Mouse (Mus musculus) heart, adult 2 months (tissue): ENCODE measurements around the gene Ajm1. TPM values are rescaled to one million over a fixed set of nuclear protein-coding genes. Genes with fewer than 3 reads are reported as not detected.
"Not testable (repeated sequence)": the region's sequence is repeated elsewhere in the genome, so short reads cannot be mapped to it uniquely, and the experiment has no call there.

Experiments used
- DNase-seq, 2 experiments: peaks; one replicate each; pipeline ENCODE4 v3.0.0; 2021
- H3K27ac ChIP-seq: fragments of 200-600 bp; 2 replicates; pipeline ENCODE4 v1.8.1; 2022
- H3K27me3 ChIP-seq: fragments of 200-500 bp; 2 replicates; pipeline ENCODE4 v1.6.1; 2012; ENCODE audit warnings: mild to moderate bottlenecking, low read length, inconsistent platforms, mixed read lengths; ENCODE audit not compliant: control insufficient read depth, insufficient read depth
- H3K36me3 ChIP-seq: fragments of 200-500 bp; 2 replicates; pipeline ENCODE4 v1.6.1; 2012; ENCODE audit warnings: low read length, inconsistent platforms; ENCODE audit not compliant: control insufficient read depth, insufficient read depth
- H3K4me1 ChIP-seq: fragments of 200-500 bp; 2 replicates; pipeline ENCODE4 v1.6.1; 2011; ENCODE audit warnings: low read length; ENCODE audit not compliant: control insufficient read depth, insufficient read depth
- H3K4me3 ChIP-seq: fragments of 200-600 bp; 2 replicates; pipeline ENCODE4 v1.8.1; 2022
- H3K79me2 ChIP-seq: fragments of 200-500 bp; replicated peaks from 2 replicates; pipeline ENCODE4 v1.6.1; 2012; ENCODE audit warnings: mild to moderate bottlenecking, inconsistent platforms, low read length, moderate library complexity, mixed read lengths; ENCODE audit not compliant: control insufficient read depth, insufficient read depth
- H3K9ac ChIP-seq: fragments of 200-500 bp; 2 replicates; pipeline ENCODE4 v1.6.1; 2012; ENCODE audit warnings: low read depth, mild to moderate bottlenecking, control low read depth, inconsistent platforms, low read length, mixed read lengths
- CTCF ChIP-seq: fragments of 200-600 bp; IDR thresholded peaks from 2 replicates; pipeline ENCODE4 v1.8.1; 2022; ENCODE audit warnings: antibody characterized with exemption, mild to moderate bottlenecking, moderate library complexity
- EP300 ChIP-seq: fragments of 200-500 bp; IDR thresholded peaks from 2 replicates; pipeline ENCODE4 v1.6.1; 2011; ENCODE audit warnings: low read depth, low read length, control low read depth; ENCODE audit not compliant: insufficient read depth
- POLR2A ChIP-seq: fragments of 200-500 bp; IDR thresholded peaks from 2 replicates; pipeline ENCODE4 v1.6.1; 2011; ENCODE audit warnings: mild to moderate bottlenecking, low read depth, low read length, control low read depth; ENCODE audit not compliant: insufficient read depth
- WGBS: fragments of 180-500 bp; shearing (Covaris S2); methylation state at CpG from one replicate; pipeline ENCODE4 v1.1.7; 2018; 5-methylcytosine and 5-hydroxymethylcytosine counted together
- intact Hi-C: fragments of 180-260 bp; cut with DNase I; formaldehyde crosslinking; loops from one replicate; pipeline ENCODE4 v1.15.1; 2025
- polyA plus RNA-seq: library from polyadenylated mRNA; depleted of rRNA; stranded (reverse); fragments of >200 nt; gene quantifications from 2 replicates; pipeline ENCODE4 v1.2.3, GENCODE M21; 2012
- total RNA-seq, 2 experiments: library from RNA; stranded (reverse); gene quantifications; 2 replicates each; pipeline ENCODE4 v1.2.3; 2021

The Ajm1 gene
- total and polyA plus RNA-seq, 3 experiments: 0.05 to 1.1 (median 0.36) TPM

- Histone ChIP-seq H3K27ac (peak within 1 kb of the TSS; percentile 82), H3K36me3 (no peaks in the 10 kb centered on the region; the same call in 1 of the 2 replicates), H3K27me3 (no peaks in the 10 kb centered on the region), H3K4me3 (peak within 1 kb of the TSS; percentile 67), H3K79me2 (peaks cover 6% of the 10 kb centered on the region; the same call in 1 of the 2 replicates), H3K9ac (peak within 1 kb of the TSS; percentile 98), H3K4me1 (peaks cover 5% of the 10 kb centered on the region)
- peak; percentile 96 to 98 for DNase-seq
- under 1% methylated on average over 61 of the region's 61 CpGs for WGBS
- TF ChIP-seq POLR2A: peak; percentile 81
- TF ChIP-seq CTCF: no peak
- intact Hi-C loops: loop anchor here (10.0 kb wide), 1 partner anchor 133 kb away; the partner anchor contains the start of genes Abca2 and Fut7
Measured at GRCm38 (mm10) chr2:25557221-25557963, 24.2 kb downstream of the Ajm1 start, which contains the start of gene Edf1. Gene Edf1 (plus strand): TSS chr2:25557847.

DNA sequence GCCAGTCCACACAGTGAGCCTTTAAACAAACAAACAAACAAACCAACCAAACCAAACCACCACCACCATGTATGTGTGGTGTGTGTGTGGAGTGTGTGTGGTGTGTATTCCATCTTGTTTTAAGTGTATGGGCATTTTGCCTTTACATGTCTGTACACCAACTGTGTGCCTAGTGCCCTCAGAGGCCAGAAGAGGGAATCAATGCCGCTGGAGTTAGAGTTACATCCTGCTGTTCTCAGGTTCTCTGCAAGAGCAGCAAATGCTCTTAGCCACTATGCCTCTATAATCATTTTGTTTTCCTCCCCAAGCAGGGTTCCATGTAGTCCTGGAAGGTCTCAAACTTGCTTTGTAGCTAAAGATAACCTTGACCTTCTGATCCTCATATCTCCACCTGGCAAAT is 25.3 kb downstream of the Ajm1 start:
- H3K4me1 ChIP-seq: peaks cover 5% of the 10 kb centered on the region
- no peaks in the 10 kb centered on the region for H3K27me3 ChIP-seq
- no peaks in the 10 kb centered on the region; the same call in 1 of the 2 replicates for H3K36me3 ChIP-seq
- no peak overlapping the region for H3K4me3 ChIP-seq
- DNase-seq: peak in 1 of 2 experiments; percentile 15
- 42% methylated on average over 1 of the region's 1 CpGs for WGBS
- intact Hi-C loops: loop anchor here (10.0 kb wide), 1 partner anchor 131 kb away; the partner anchor contains the start of genes Abca2 and Fut7
- H3K79me2 ChIP-seq: peaks cover 6% of the 10 kb centered on the region; the same call in 1 of the 2 replicates
- H3K27ac ChIP-seq: no peak overlapping the region
- no peak for TF ChIP-seq POLR2A
- TF ChIP-seq EP300: no peak
- no peak for TF ChIP-seq CTCF
- H3K9ac ChIP-seq: no peak overlapping the region

- intact Hi-C loops: loop anchor here (10.0 kb wide), 1 partner anchor 131 kb away; the partner anchor contains the start of genes Abca2 and Fut7
- H3K9ac ChIP-seq, H3K4me1 ChIP-seq, H3K4me3 ChIP-seq, H3K36me3 ChIP-seq, H3K27me3 ChIP-seq, H3K27ac ChIP-seq, H3K79me2 ChIP-seq, DNase-seq: not testable (repeated sequence)
- WGBS: 60% methylated on average over 2 of the region's 2 CpGs
- TF ChIP-seq CTCF: peak; percentile 58
Measured at GRCm38 (mm10) chr2:25555479-25555878, 26.1 kb downstream of the Ajm1 start.

GRCm38 (mm10) chr2:25553171-25553786 is 28.3 kb downstream of the Ajm1 start:
- not testable (repeated sequence) for H3K27ac ChIP-seq, H3K4me3 ChIP-seq, H3K27me3 ChIP-seq, H3K4me1 ChIP-seq, H3K9ac ChIP-seq, H3K79me2 ChIP-seq, H3K36me3 ChIP-seq, DNase-seq
- intact Hi-C loops: loop anchor here (10.0 kb wide), 1 partner anchor 128 kb away; the partner anchor contains the start of genes Abca2 and Fut7
- WGBS: 83% methylated on average over 4 of the region's 4 CpGs

DNA sequence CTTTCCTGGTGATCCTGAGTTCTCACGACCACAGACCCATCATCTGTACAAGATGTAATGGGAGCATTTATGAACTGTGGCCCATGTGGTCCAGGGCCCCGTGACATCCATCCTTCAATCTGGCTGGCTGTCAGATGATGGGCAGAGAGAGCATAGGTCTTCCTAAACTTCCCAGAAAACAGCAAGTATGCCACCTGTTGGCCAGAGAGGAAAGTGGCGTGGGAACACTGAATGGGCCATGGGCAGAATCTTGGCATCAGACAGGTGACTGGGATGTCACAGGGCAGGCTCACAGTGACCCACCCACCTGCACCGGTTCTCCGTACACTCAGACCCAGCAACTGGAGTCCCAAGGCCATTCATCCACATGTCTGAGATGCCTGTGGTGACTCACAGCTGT is 30.4 kb downstream of the Ajm1 start:
- peaks cover 3% of the 10 kb centered on the region for H3K79me2 ChIP-seq
- TF ChIP-seq EP300: no peak
- peak; percentile 88 for TF ChIP-seq CTCF
- 30% methylated on average over 5 of the region's 5 CpGs for WGBS
- peaks cover 5% of the 10 kb centered on the region for H3K4me1 ChIP-seq
- H3K27me3 ChIP-seq: no peaks in the 10 kb centered on the region
- H3K36me3 ChIP-seq: no peaks in the 10 kb centered on the region
- H3K27ac ChIP-seq: no peak overlapping the region
- intact Hi-C loops: loop anchor here (2.0 to 10.0 kb wide), 2 partner anchors 40 to 126 kb away; partner anchors contain the start of genes Abca2 and Fut7
- peak; percentile 51 to 53 for DNase-seq
- no peak overlapping the region for H3K4me3 ChIP-seq
- no peak overlapping the region for H3K9ac ChIP-seq
